8 mouse cellular contexts compared by ENCODE assay signal in genomic region chr17:28328946-28329345, GRCm38 (mm10). TPM values are rescaled to one million over a fixed set of nuclear protein-coding genes. Genes with fewer than 3 reads are reported as not detected.
A peak's percentile ranks its signal among the peaks of the same experiment; 100 is the strongest.
DNase-seq lines count a peak whose midpoint lies in the region; ATAC-seq and TF ChIP-seq lines count a peak whose summit lies in the region.

No protein-coding gene starts in this region.

- in situ Hi-C loops in ES-E14 (cut with MboI; ENCODE audit: low sequenced_read_pairs in 2 of 2, unreplicated experiment in 2 of 2), result no loop called here

- WGBS in forebrain, postnatal 0 days, result 1% methylated on average over 25 of the region's 25 CpGs
- under 1% methylated on average over 25 of the region's 25 CpGs for WGBS in liver, embryonic 11.5 days
- under 1% methylated on average over 25 of the region's 25 CpGs for WGBS in small intestine, adult 2 months

- peaks cover 38% of the 10 kb centered on the region for H3K36me3 ChIP-seq in ES-E14 (ENCODE audit: control insufficient read depth, insufficient read depth, low read length, poor library complexity, severe bottlenecking)
- H3K36me3 ChIP-seq in forebrain, postnatal 0 days (ENCODE audit: insufficient read depth), result peaks cover 18% of the 10 kb centered on the region
- H3K36me3 ChIP-seq in liver, embryonic 11.5 days (ENCODE audit: control insufficient read depth, insufficient read depth, low read length), result peaks cover 28% of the 10 kb centered on the region
- peaks cover 41% of the 10 kb centered on the region for H3K36me3 ChIP-seq in small intestine, adult 2 months (ENCODE audit: control insufficient read depth, insufficient read depth, low read length)

- no peak for ATAC-seq in forebrain, postnatal 0 days
- peak; percentile 4; the same call in 1 of the 2 replicates for ATAC-seq in liver, embryonic 11.5 days (replicated peaks; ENCODE audit: low FRiP score)

- peaks cover 0 to 28% of the 10 kb centered on the region in 2 experiments; a peak in 2 of 4 replicates for H3K4me1 ChIP-seq in ES-E14 (ENCODE audit: control insufficient read depth in 2 of 2, insufficient read depth in 2 of 2, low read length in 2 of 2, poor library complexity in 1 of 2)
- H3K4me1 ChIP-seq in forebrain, postnatal 0 days (ENCODE audit: insufficient read depth), result peaks cover 14% of the 10 kb centered on the region
- peaks cover 38% of the 10 kb centered on the region for H3K4me1 ChIP-seq in liver, embryonic 11.5 days (replicated peaks; ENCODE audit: control insufficient read depth, insufficient read depth, low read length)
- H3K4me1 ChIP-seq in small intestine, adult 2 months (ENCODE audit: control insufficient read depth, insufficient read depth, insufficient read length, low read length), result peaks cover 6% of the 10 kb centered on the region; the same call in 1 of the 2 replicates

- no peak for TF ChIP-seq POLR2A in small intestine, adult 2 months (IDR thresholded peaks at IDR 0.05; ENCODE audit: low read depth, low read length)

- no peaks in the 10 kb centered on the region for H3K27me3 ChIP-seq in forebrain, postnatal 0 days (ENCODE audit: insufficient read depth, low read length)
- H3K27me3 ChIP-seq in liver, embryonic 11.5 days (replicated peaks; ENCODE audit: control insufficient read depth, insufficient read depth, low read length), result no peaks in the 10 kb centered on the region; the same call in 1 of the 2 replicates
- H3K27me3 ChIP-seq in small intestine, adult 2 months (ENCODE audit: control insufficient read depth, insufficient read depth, low read length), result no peaks in the 10 kb centered on the region

- H3K9me3 ChIP-seq in ES-E14 (ENCODE audit: control insufficient read depth, insufficient read depth, low read depth, low read length), result no peaks in the 10 kb centered on the region
- H3K9me3 ChIP-seq in forebrain, postnatal 0 days (ENCODE audit: low read length), result no peaks in the 10 kb centered on the region
- no peaks in the 10 kb centered on the region for H3K9me3 ChIP-seq in liver, embryonic 11.5 days (ENCODE audit: control insufficient read depth, low read length)

- TF ChIP-seq CTCF in forebrain, postnatal 0 days (IDR thresholded peaks at IDR 0.05; ENCODE audit: low read depth), result no peak
- TF ChIP-seq CTCF in small intestine, adult 2 months (IDR thresholded peaks at IDR 0.05; ENCODE audit: extremely low read depth, insufficient read length, insufficient replicate concordance, low read depth, low read length), result no peak

- peak overlapping the region; percentile 79 for H3K4me2 ChIP-seq in forebrain, postnatal 0 days (ENCODE audit: low read depth)
- peak overlapping the region; percentile 99 for H3K4me2 ChIP-seq in liver, embryonic 11.5 days

- peak overlapping the region; percentile 90 for H3K27ac ChIP-seq in ES-E14 (ENCODE audit: insufficient read depth, low read depth, low read length, poor library complexity, severe bottlenecking)
- peak overlapping the region; percentile 95 for H3K27ac ChIP-seq in forebrain, postnatal 0 days (ENCODE audit: low read depth, low read length)
- peak overlapping the region; percentile 99 for H3K27ac ChIP-seq in liver, embryonic 11.5 days (ENCODE audit: low read depth, low read length)
- peak overlapping the region; percentile 76 for H3K27ac ChIP-seq in small intestine, adult 2 months (ENCODE audit: insufficient read depth, low read depth, low read length)

- peak overlapping the region; percentile 56 to 95 for H3K4me3 ChIP-seq in ES-E14 (ENCODE audit: insufficient read depth in 1 of 2, low read depth in 1 of 2, low read length in 2 of 2, poor library complexity in 1 of 2, severe bottlenecking in 1 of 2)
- peak overlapping the region; percentile 59 for H3K4me3 ChIP-seq in forebrain, postnatal 0 days (ENCODE audit: low read depth, low read length)
- peak overlapping the region; percentile 100 for H3K4me3 ChIP-seq in liver, embryonic 11.5 days (ENCODE audit: low read depth, low read length)
- H3K4me3 ChIP-seq in small intestine, adult 2 months (ENCODE audit: low read depth, low read length), result peak overlapping the region; percentile 70

- DNase-seq in gastrocnemius, postnatal 14 days, result peak; percentile 32
- no peak for DNase-seq in gastrocnemius, postnatal 4 days (ENCODE audit: low spot score in 2 of 2)
- DNase-seq in ES-E14 (ENCODE audit: low read depth, low spot score), result no peak
- DNase-seq in forebrain, postnatal 0 days, result no peak
- peak; percentile 53 for DNase-seq in liver, embryonic 11.5 days (ENCODE audit: low spot score)
- DNase-seq in urinary bladder, postnatal 36 days (ENCODE audit: low spot score in 2 of 2), result no peak
- DNase-seq in urinary bladder, postnatal 4 days (ENCODE audit: low spot score in 2 of 2), result no peak

- intact Hi-C loops in gastrocnemius, postnatal 14 days (cut with DNase I; ENCODE audit: low total_unique reads), result no loop called here

- peak overlapping the region; percentile 99 for H3K9ac ChIP-seq in ES-E14 (ENCODE audit: insufficient read depth, low read depth, low read length, poor library complexity, severe bottlenecking)
- peak overlapping the region; percentile 93 for H3K9ac ChIP-seq in forebrain, postnatal 0 days
- peak overlapping the region; percentile 100 for H3K9ac ChIP-seq in liver, embryonic 11.5 days (ENCODE audit: low read depth, low read length)

TF ChIP-seq in ES-E14, 5 proteins besides CTCF, POLR2A, EP300 and RAD21:
- TF ChIP-seq ZC3H11A (IDR thresholded peaks at IDR 0.05; ENCODE audit: borderline replicate concordance, low read depth, low read length) (no peak), HCFC1 (IDR thresholded peaks at IDR 0.05; ENCODE audit: borderline replicate concordance, insufficient read depth, low read length) (no peak), CHD2 (IDR thresholded peaks at IDR 0.05; ENCODE audit: low read depth, low read length) (no peak), MAFK (IDR thresholded peaks at IDR 0.05; ENCODE audit: insufficient read depth, low read depth, low read length) (no peak), ZNF384 (IDR thresholded peaks at IDR 0.05; ENCODE audit: low read depth, low read length) (no peak)

RNA-seq across cellular contexts. Expression of gene Rpl10a, which starts 0.7 kb away (rescaled TPM):
- 100 to 1,000 TPM; 541 to 620 TPM for total RNA-seq in gastrocnemius, postnatal 14 days (2021)
- total RNA-seq in gastrocnemius, postnatal 4 days (2021), result 100 to 1,000 TPM; 919 to 955 TPM
- total RNA-seq in ES-E14 (2012; rRNA removed), result 2,234 and 2,688 TPM in 2 replicates
- 1,161 and 1,582 TPM in 2 replicates for total RNA-seq in forebrain, postnatal 0 days (2014; rRNA removed)
- 366 and 462 TPM in 2 replicates for polyA plus RNA-seq in forebrain, postnatal 0 days (2015; fragmentation: Nextera tagmentation; extraction: Ambion mirVana)
- 683 and 733 TPM in 2 replicates for polyA plus RNA-seq in liver, embryonic 11.5 days (2014; fragmentation: Nextera tagmentation; extraction: Ambion mirVana)
- polyA plus RNA-seq in small intestine, adult 2 months (2012; rRNA removed), result 1,432 and 2,365 TPM in 2 replicates

RNA-seq across cellular contexts. Expression of gene Fance, which starts 15.6 kb away (rescaled TPM):
- 10 to 100 TPM; 10.2 to 10.4 TPM for total RNA-seq in gastrocnemius, postnatal 14 days (2021)
- 10 to 100 TPM; 24.9 to 25.4 TPM for total RNA-seq in gastrocnemius, postnatal 4 days (2021)
- total RNA-seq in ES-E14 (2012; rRNA removed), result 25.9 and 39.8 TPM in 2 replicates
- total RNA-seq in forebrain, postnatal 0 days (2014; rRNA removed), result 32.5 and 35.2 TPM in 2 replicates
- polyA plus RNA-seq in forebrain, postnatal 0 days (2015; fragmentation: Nextera tagmentation; extraction: Ambion mirVana), result 31.2 and 31.4 TPM in 2 replicates
- 30.2 and 31.1 TPM in 2 replicates for polyA plus RNA-seq in liver, embryonic 11.5 days (2014; fragmentation: Nextera tagmentation; extraction: Ambion mirVana)
- polyA plus RNA-seq in small intestine, adult 2 months (2012; rRNA removed), result 13.3 and 16.6 TPM in 2 replicates

RNA-seq across cellular contexts. Expression of gene Tead3, which starts 21.7 kb away (rescaled TPM):
- 10 to 100 TPM in 1 of 2 experiments, 1 to 10 TPM in 1; 9.3 to 11.5 TPM for total RNA-seq in gastrocnemius, postnatal 14 days (2021)
- total RNA-seq in gastrocnemius, postnatal 4 days (2021), result 10 to 100 TPM; 24.3 to 24.6 TPM
- total RNA-seq in ES-E14 (2012; rRNA removed), result 8.0 and 9.0 TPM in 2 replicates
- total RNA-seq in forebrain, postnatal 0 days (2014; rRNA removed), result 4.5 and 4.8 TPM in 2 replicates
- polyA plus RNA-seq in forebrain, postnatal 0 days (2015; fragmentation: Nextera tagmentation; extraction: Ambion mirVana), result 1.1 and 1.4 TPM in 2 replicates
- polyA plus RNA-seq in liver, embryonic 11.5 days (2014; fragmentation: Nextera tagmentation; extraction: Ambion mirVana), result 4.3 and 4.6 TPM in 2 replicates
- 25.2 and 36.7 TPM in 2 replicates for polyA plus RNA-seq in small intestine, adult 2 months (2012; rRNA removed)

RNA-seq across cellular contexts. Expression of gene Tulp1, which starts 36.1 kb away (rescaled TPM):
- total RNA-seq in gastrocnemius, postnatal 14 days (2021), result not detected
- total RNA-seq in gastrocnemius, postnatal 4 days (2021), result under 1 TPM; 0.47 to 0.57 TPM
- total RNA-seq in ES-E14 (2012; rRNA removed), result 3.7 and 4.1 TPM in 2 replicates
- 1.2 and 1.8 TPM in 2 replicates for total RNA-seq in forebrain, postnatal 0 days (2014; rRNA removed)
- polyA plus RNA-seq in forebrain, postnatal 0 days (2015; fragmentation: Nextera tagmentation; extraction: Ambion mirVana), result 0.86 and 1.5 TPM in 2 replicates
- 2.8 and 3.3 TPM in 2 replicates for polyA plus RNA-seq in liver, embryonic 11.5 days (2014; fragmentation: Nextera tagmentation; extraction: Ambion mirVana)
- 0.34 TPM in 1 of 2 replicates, not detected in the other for polyA plus RNA-seq in small intestine, adult 2 months (2012; rRNA removed)

Comparison
In these comparisons a context has a peak if more than half of its experiments do, and no peak if none do; other contexts are left out.
1. DNase-seq: peak in gastrocnemius, postnatal 14 days (single experiment) and liver, embryonic 11.5 days (single experiment); none in gastrocnemius, postnatal 4 days (0 of 2), ES-E14 (single experiment), forebrain, postnatal 0 days (single experiment), urinary bladder, postnatal 36 days (0 of 2) and urinary bladder, postnatal 4 days (0 of 2).
2. Peak in every context shown above with its lines, with median percentiles within 50 percentile points of each other: H3K27ac ChIP-seq, H3K4me3 ChIP-seq and H3K9ac ChIP-seq.